Mouse (Mus musculus): ENCODE measurements around the gene Cacnb2. TPM values are rescaled to one million over a fixed set of nuclear protein-coding genes. Genes with fewer than 3 reads are reported as not detected.

Cacnb2 gene
- total RNA-seq (2014; rRNA removed; ENCODE audit: low replicate concordance) (47.6 and 71.6 TPM in 2 replicates), polyA plus RNA-seq (2015; fragmentation: Nextera tagmentation; extraction: Ambion mirVana) (11.5 and 12.1 TPM in 2 replicates)

DNA sequence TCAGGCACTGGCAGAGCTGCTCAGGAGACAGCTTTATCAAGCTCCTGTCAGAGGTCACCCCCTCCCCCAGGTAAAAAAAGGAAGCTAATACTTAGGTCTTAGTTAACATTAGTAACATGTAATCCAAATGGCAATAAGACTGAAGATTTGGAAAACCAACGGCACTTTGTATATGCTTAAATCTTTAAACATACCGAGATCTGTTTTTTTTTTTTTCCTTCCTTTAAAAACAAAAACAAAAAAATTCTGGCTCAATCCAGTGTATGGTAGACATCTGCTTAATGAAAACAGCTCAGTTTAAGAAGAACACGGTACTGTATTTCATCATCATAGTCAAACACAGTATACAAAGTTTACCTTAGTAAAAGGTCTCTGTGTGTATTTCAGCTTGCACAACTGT lies at the start of gene Cacnb2:
Cacnb2 (plus strand) TSS at position 301 of the 400 bp plus-strand sequence.
- TF ChIP-seq CTCF (IDR thresholded peaks at IDR 0.05; ENCODE audit: low read depth) (no peak), EP300 (IDR thresholded peaks at IDR 0.05; ENCODE audit: low read depth) (no peak)
- ATAC-seq (ENCODE audit: insufficient read depth, low read depth), result no peak
- no peak for DNase-seq (ENCODE audit: low spot score)
- Histone ChIP-seq H3K4me1 (ENCODE audit: control insufficient read depth, insufficient read depth) (peaks cover 9% of the 10 kb centered on the region; the same call in 1 of the 2 replicates), H3K27me3 (ENCODE audit: control insufficient read depth, insufficient read depth, low read length) (no peaks in the 10 kb centered on the region), H3K4me3 (ENCODE audit: low read depth, low read length) (peak within 1 kb of the TSS; percentile 62), H3K36me3 (replicated peaks; ENCODE audit: control insufficient read depth, insufficient read depth, low read length) (no peaks in the 10 kb centered on the region), H3K9ac (replicated peaks; ENCODE audit: low read depth, low read length) (peak within 1 kb of the TSS; percentile 72), H3K9me3 (replicated peaks; ENCODE audit: control insufficient read depth, low read length) (no peaks in the 10 kb centered on the region), H3K27ac (ENCODE audit: low read depth) (peak within 1 kb of the TSS; percentile 91), H3K4me2 (ENCODE audit: low read depth, low read length) (peak within 1 kb of the TSS; percentile 74)
- WGBS, result 48% methylated on average over 3 of the region's 3 CpGs

- TF ChIP-seq EP300 (IDR thresholded peaks at IDR 0.05; ENCODE audit: low read depth), result no peak
- TF ChIP-seq CTCF (IDR thresholded peaks at IDR 0.05; ENCODE audit: low read depth), result no peak
- WGBS, result 37% methylated on average over 2 of the region's 2 CpGs
- Histone ChIP-seq H3K4me2 (ENCODE audit: low read depth, low read length) (no peak overlapping the region), H3K4me3 (ENCODE audit: low read depth, low read length) (no peak overlapping the region), H3K9ac (replicated peaks; ENCODE audit: low read depth, low read length) (no peak overlapping the region), H3K27ac (ENCODE audit: low read depth) (no peak overlapping the region), H3K36me3 (replicated peaks; ENCODE audit: control insufficient read depth, insufficient read depth, low read length) (no peaks in the 10 kb centered on the region), H3K4me1 (ENCODE audit: control insufficient read depth, insufficient read depth) (peaks cover 21% of the 10 kb centered on the region), H3K9me3 (replicated peaks; ENCODE audit: control insufficient read depth, low read length) (no peaks in the 10 kb centered on the region), H3K27me3 (ENCODE audit: control insufficient read depth, insufficient read depth, low read length) (no peaks in the 10 kb centered on the region)
- DNase-seq (ENCODE audit: low spot score) (no peak), ATAC-seq (ENCODE audit: insufficient read depth, low read depth) (no peak)
These were observed 34.9 kb upstream of the Cacnb2 start for GRCm38 (mm10) chr2:14568020-14568419.

DNA sequence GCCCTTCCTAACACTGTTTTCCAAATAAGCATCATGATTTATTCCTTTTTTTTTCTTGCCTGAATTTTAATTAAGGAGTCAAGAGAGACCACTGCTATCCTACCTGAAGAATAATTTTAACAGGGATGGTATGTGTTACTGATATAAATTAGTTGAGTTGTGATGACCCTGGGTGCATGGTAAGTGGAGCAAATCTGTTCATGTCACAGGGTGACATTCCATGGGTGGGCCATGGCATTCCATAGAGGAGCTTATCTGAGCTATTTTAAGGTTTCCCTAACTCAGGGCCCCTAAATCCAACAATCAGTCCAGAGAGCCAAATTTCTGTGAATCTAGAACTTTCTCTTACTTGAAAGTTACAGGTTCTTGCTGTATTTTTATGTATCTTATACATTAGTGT lies 31.6 kb upstream of the Cacnb2 start:
- Histone ChIP-seq H3K27me3 (ENCODE audit: control insufficient read depth, insufficient read depth, low read length) (no peaks in the 10 kb centered on the region), H3K27ac (ENCODE audit: low read depth) (0 out of 2 replicates have a peak overlapping the region, but pooled peaks have one; percentile 46), H3K4me1 (ENCODE audit: control insufficient read depth, insufficient read depth) (peaks cover 13% of the 10 kb centered on the region), H3K4me3 (ENCODE audit: low read depth, low read length) (no peak overlapping the region), H3K9me3 (replicated peaks; ENCODE audit: control insufficient read depth, low read length) (no peaks in the 10 kb centered on the region), H3K4me2 (ENCODE audit: low read depth, low read length) (no peak overlapping the region), H3K9ac (replicated peaks; ENCODE audit: low read depth, low read length) (no peak overlapping the region), H3K36me3 (replicated peaks; ENCODE audit: control insufficient read depth, insufficient read depth, low read length) (no peaks in the 10 kb centered on the region)
- TF ChIP-seq CTCF (IDR thresholded peaks at IDR 0.05; ENCODE audit: low read depth) (no peak), EP300 (IDR thresholded peaks at IDR 0.05; ENCODE audit: low read depth) (no peak)
- ATAC-seq (ENCODE audit: insufficient read depth, low read depth) (peak; percentile 70), DNase-seq (ENCODE audit: low spot score) (no peak)

DNA sequence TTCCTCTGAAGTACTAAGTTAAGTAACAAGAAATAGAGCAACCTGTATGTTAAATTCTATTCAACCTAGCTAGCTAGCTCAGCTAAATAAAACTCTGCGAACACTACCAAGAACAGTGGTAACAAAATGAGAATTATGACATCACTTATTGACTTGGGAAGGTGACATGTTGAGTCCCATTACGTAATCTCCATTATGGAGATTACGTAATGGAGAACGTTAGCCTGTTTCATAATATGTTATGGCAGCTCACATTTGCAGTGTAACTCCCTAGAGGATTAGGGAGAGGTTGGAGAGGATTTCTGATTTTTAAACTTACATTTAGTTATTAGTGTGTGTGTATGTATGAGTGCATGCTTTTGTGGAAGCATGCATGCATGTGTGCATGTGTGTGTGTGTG lies 13.3 kb upstream of the Cacnb2 start:
- 79% methylated on average over 4 of the region's 4 CpGs for WGBS
- Histone ChIP-seq H3K4me3 (ENCODE audit: low read depth, low read length) (no peak overlapping the region), H3K27ac (ENCODE audit: low read depth) (no peak overlapping the region), H3K4me1 (ENCODE audit: control insufficient read depth, insufficient read depth) (no peaks in the 10 kb centered on the region), H3K9ac (replicated peaks; ENCODE audit: low read depth, low read length) (no peak overlapping the region), H3K27me3 (ENCODE audit: control insufficient read depth, insufficient read depth, low read length) (no peaks in the 10 kb centered on the region), H3K36me3 (replicated peaks; ENCODE audit: control insufficient read depth, insufficient read depth, low read length) (no peaks in the 10 kb centered on the region), H3K9me3 (replicated peaks; ENCODE audit: control insufficient read depth, low read length) (no peaks in the 10 kb centered on the region), H3K4me2 (ENCODE audit: low read depth, low read length) (no peak overlapping the region)
- TF ChIP-seq EP300 (IDR thresholded peaks at IDR 0.05; ENCODE audit: low read depth) (no peak), CTCF (IDR thresholded peaks at IDR 0.05; ENCODE audit: low read depth) (no peak)
- DNase-seq (ENCODE audit: low spot score) (no peak), ATAC-seq (ENCODE audit: insufficient read depth, low read depth) (no peak)

GRCm38 (mm10) chr2:14597909-14598563 lies 4.9 kb upstream of the Cacnb2 start:
- Histone ChIP-seq H3K27me3 (ENCODE audit: control insufficient read depth, insufficient read depth, low read length) (no peaks in the 10 kb centered on the region), H3K9me3 (replicated peaks; ENCODE audit: control insufficient read depth, low read length) (no peaks in the 10 kb centered on the region), H3K4me3 (ENCODE audit: low read depth, low read length) (no peak overlapping the region), H3K4me2 (ENCODE audit: low read depth, low read length) (no peak overlapping the region), H3K27ac (ENCODE audit: low read depth) (no peak overlapping the region), H3K4me1 (ENCODE audit: control insufficient read depth, insufficient read depth) (no peaks in the 10 kb centered on the region), H3K36me3 (replicated peaks; ENCODE audit: control insufficient read depth, insufficient read depth, low read length) (no peaks in the 10 kb centered on the region), H3K9ac (replicated peaks; ENCODE audit: low read depth, low read length) (no peak overlapping the region)
- DNase-seq (ENCODE audit: low spot score), result no peak
- TF ChIP-seq EP300 (IDR thresholded peaks at IDR 0.05; ENCODE audit: low read depth) (no peak), CTCF (IDR thresholded peaks at IDR 0.05; ENCODE audit: low read depth) (no peak)
- ATAC-seq (ENCODE audit: insufficient read depth, low read depth), result no peak
